Mouse (Mus musculus) central nervous system, embryonic 14 days (tissue): ENCODE measurements around the gene Gdf9. TPM values are rescaled to one million over a fixed set of nuclear protein-coding genes. Genes with fewer than 3 reads are reported as not detected.

Experiments
- polyA plus RNA-seq: library from polyadenylated mRNA; depleted of rRNA; stranded (reverse); fragments of >200 nt; gene quantifications from 2 replicates; pipeline ENCODE4 v1.2.3, GENCODE M21; 2012; rRNA removed

The Gdf9 gene
- 2.4 and 2.6 TPM in 2 replicates for polyA plus RNA-seq

GRCm38 (mm10) chr11:53430670-53431346 lies at the start of gene Gdf9, which contains the start of gene Uqcrq:
Gene Gdf9, plus strand, starts transcription at chr11:53431023.
Gene Uqcrq, minus strand, starts transcription at chr11:53430831.

GRCm38 (mm10) chr11:53423036-53423435 lies 7.8 kb upstream of the Gdf9 start, which contains the start of gene Leap2:
Gene Leap2, minus strand, starts transcription at chr11:53423170.

GRCm38 (mm10) chr11:53456474-53457371 lies 25.9 kb downstream of the Gdf9 start, which contains the start of the genes Gm10447 and Shroom1:
Gene Gm10447, minus strand, starts transcription at chr11:53457110.
Gene Shroom1, plus strand, starts transcription at chr11:53457205.

GRCm38 (mm10) chr11:53469968-53470695 lies 39.3 kb downstream of the Gdf9 start, which contains the start of gene Gm9837:
Gene Gm9837, minus strand, starts transcription at chr11:53470479.

GRCm38 (mm10) chr11:53479783-53480301 lies 49.0 kb downstream of the Gdf9 start, which contains the start of the genes Gm9945 and Sowaha:
Gene Gm9945, plus strand, starts transcription at chr11:53480166.
Gene Sowaha, minus strand, starts transcription at chr11:53480274.

Other genes with a start within 250 kb of the Gdf9 start
- gene Hspa4, start 130.6 kb upstream of the Gdf9 start, polyA plus RNA-seq = 80.5 and 86.7 TPM in 2 replicates
- 10.5 and 11.4 TPM in 2 replicates for gene Zcchc10, start 106.3 kb upstream of the Gdf9 start, polyA plus RNA-seq
- 53.7 and 61.3 TPM in 2 replicates for gene Aff4, start 80.2 kb upstream of the Gdf9 start, polyA plus RNA-seq
- 0.25 TPM in 1 of 2 replicates, not detected in the other for gene Leap2, start 7.9 kb upstream of the Gdf9 start, polyA plus RNA-seq
- gene Uqcrq, start 192 bp upstream of the Gdf9 start, polyA plus RNA-seq = 288 and 294 TPM in 2 replicates
- 0.06 and 0.25 TPM in 2 replicates for gene Gm10447, start 26.1 kb downstream of the Gdf9 start, polyA plus RNA-seq
- 2.3 and 4.0 TPM in 2 replicates for gene Shroom1, start 26.2 kb downstream of the Gdf9 start, polyA plus RNA-seq
- not detected in 2 replicates for gene Gm9837, start 39.5 kb downstream of the Gdf9 start, polyA plus RNA-seq
- not detected in 2 replicates for gene Gm9945, start 49.1 kb downstream of the Gdf9 start, polyA plus RNA-seq
- gene Sowaha, start 49.3 kb downstream of the Gdf9 start, polyA plus RNA-seq = 0.81 and 1.2 TPM in 2 replicates
- 38.6 and 46.0 TPM in 2 replicates for gene Sept8, start 88.2 kb downstream of the Gdf9 start, polyA plus RNA-seq
- gene Kif3a, start 136.4 kb downstream of the Gdf9 start, polyA plus RNA-seq = 89.6 and 93.3 TPM in 2 replicates
- not detected in 2 replicates for gene Il4, start 187.6 kb downstream of the Gdf9 start, polyA plus RNA-seq
- not detected in 2 replicates for gene Il13, start 203.7 kb downstream of the Gdf9 start, polyA plus RNA-seq